Mouse (Mus musculus) cerebellum, adult 2 months (tissue): Measurements from ENCODE around the gene Uaca. TPM values are rescaled to one million over a fixed set of nuclear protein-coding genes. Genes with fewer than 3 reads are reported as not detected.

ENCODE experiments used
- DNase-seq, 2 experiments: peaks; one replicate each; pipeline ENCODE4 v3.0.0; 2021
- H3K27ac ChIP-seq: fragments of 200-500 bp; 2 replicates; pipeline ENCODE4 v1.5.1; 2012; ENCODE audit warnings: low read length, control low read depth, inconsistent platforms; ENCODE audit not compliant: insufficient read depth
- H3K27me3 ChIP-seq: fragments of 200-500 bp; 2 replicates; pipeline ENCODE4 v1.6.1; 2012; ENCODE audit warnings: inconsistent platforms, mild to moderate bottlenecking, low read length, moderate library complexity; ENCODE audit not compliant: control insufficient read depth, insufficient read depth
- H3K4me1 ChIP-seq: fragments of 200-500 bp; 2 replicates; pipeline ENCODE4 v1.6.1; 2011; ENCODE audit warnings: low read length; ENCODE audit not compliant: control insufficient read depth, insufficient read depth
- H3K4me3 ChIP-seq: fragments of 200-500 bp; replicated peaks from 2 replicates; pipeline ENCODE3; 2011; ENCODE audit warnings: mild to moderate bottlenecking, low read depth, low read length, control low read depth; ENCODE audit not compliant: insufficient read depth
- CTCF ChIP-seq: fragments of 200-500 bp; IDR thresholded peaks from 2 replicates; pipeline ENCODE4 v1.5.1; 2011; ENCODE audit warnings: low read depth, mild to moderate bottlenecking, control low read depth, low read length, moderate library complexity, borderline replicate concordance; ENCODE audit not compliant: insufficient read depth
- POLR2A ChIP-seq: fragments of 200-500 bp; IDR thresholded peaks from 2 replicates; pipeline ENCODE4 v1.6.1; 2011; ENCODE audit warnings: low read length, control low read depth, borderline replicate concordance; ENCODE audit not compliant: insufficient read depth
- WGBS: fragments of 180-500 bp; shearing (Covaris S2); methylation state at CpG from one replicate; pipeline ENCODE4 v1.1.7; 2018; 5-methylcytosine and 5-hydroxymethylcytosine counted together
- polyA plus RNA-seq: library from polyadenylated mRNA; depleted of rRNA; stranded (reverse); fragments of >200 nt; gene quantifications from 2 replicates; pipeline ENCODE4 v1.2.3, GENCODE M21; 2012

Uaca gene
- polyA plus RNA-seq, 1 experiment, result 6.7 TPM

DNA sequence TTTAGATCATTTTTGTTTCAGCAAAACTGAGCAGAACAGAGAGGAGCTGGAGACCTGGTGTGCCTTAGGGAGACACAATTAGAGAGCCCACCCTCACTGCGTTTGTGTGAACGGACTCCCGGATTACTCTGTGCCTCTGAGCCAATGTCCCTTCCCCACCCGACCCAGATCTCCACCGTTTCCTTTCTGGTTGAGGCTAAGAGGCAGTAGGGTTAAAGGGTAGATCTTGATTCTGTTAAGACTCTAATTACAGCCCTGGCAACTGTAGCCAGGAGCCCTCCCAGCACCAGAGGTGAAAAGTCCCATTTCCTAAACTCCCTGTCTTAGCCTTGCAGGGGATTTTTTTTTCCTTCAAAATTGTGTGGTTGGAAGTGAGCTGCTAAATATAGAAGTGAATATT is 47.1 kb downstream of the Uaca start:
- Histone ChIP-seq H3K4me1 (no peaks in the 10 kb centered on the region), H3K4me3 (no peak overlapping the region), H3K27me3 (no peaks in the 10 kb centered on the region), H3K27ac (no peak overlapping the region)
- WGBS, result 66% methylated on average over 5 of the region's 5 CpGs
- no peak for DNase-seq
- no peak for TF ChIP-seq CTCF
- TF ChIP-seq POLR2A, result no peak

- no peaks in the 10 kb centered on the region for H3K27me3 ChIP-seq
- no peak for DNase-seq
- TF ChIP-seq CTCF (no peak), POLR2A (no peak)
- H3K4me1 ChIP-seq, result no peaks in the 10 kb centered on the region
- H3K4me3 ChIP-seq, result no peak overlapping the region
- H3K27ac ChIP-seq, result no peak overlapping the region
- 73% methylated on average over 6 of the region's 6 CpGs for WGBS
These were observed 49.2 kb downstream of the Uaca start for GRCm38 (mm10) chr9:60843415-60844076.

DNA sequence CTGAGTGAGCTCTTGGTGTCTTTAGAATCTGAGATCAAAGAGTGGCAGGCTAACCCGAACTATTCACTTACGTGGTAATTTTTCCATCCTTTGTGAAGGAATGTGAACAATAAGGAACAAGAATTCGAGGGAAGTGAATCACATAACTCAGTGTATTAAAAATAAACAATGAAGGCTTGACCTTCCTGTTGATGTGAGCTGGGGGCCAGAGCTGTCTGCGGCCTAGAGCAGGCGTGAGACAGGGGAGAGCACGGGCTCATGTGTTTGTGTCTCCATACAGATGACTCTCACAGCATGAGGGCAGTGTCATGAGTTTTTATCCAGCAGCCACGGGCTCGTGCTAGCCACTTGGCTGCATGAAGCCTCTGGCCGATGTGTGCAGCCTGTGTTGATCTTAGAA is 54.4 kb downstream of the Uaca start:
- Histone ChIP-seq H3K27me3 (no peaks in the 10 kb centered on the region), H3K27ac (no peak overlapping the region), H3K4me1 (no peaks in the 10 kb centered on the region), H3K4me3 (no peak overlapping the region)
- TF ChIP-seq POLR2A (no peak), CTCF (no peak)
- no peak for DNase-seq
- WGBS, result 41% methylated on average over 9 of the region's 9 CpGs

GRCm38 (mm10) chr9:60849986-60850385 is 55.6 kb downstream of the Uaca start:
- TF ChIP-seq CTCF (no peak), POLR2A (no peak)
- Histone ChIP-seq H3K4me1 (no peaks in the 10 kb centered on the region), H3K4me3 (no peak overlapping the region), H3K27ac (no peak overlapping the region), H3K27me3 (no peaks in the 10 kb centered on the region)
- WGBS, result 66% methylated on average over 12 of the region's 12 CpGs
- DNase-seq, result no peak

GRCm38 (mm10) chr9:60854196-60854595 is 59.9 kb downstream of the Uaca start:
- TF ChIP-seq CTCF (no peak), POLR2A (no peak)
- 94% methylated on average over 11 of the region's 11 CpGs for WGBS
- Histone ChIP-seq H3K4me1 (no peaks in the 10 kb centered on the region), H3K4me3 (no peak overlapping the region), H3K27ac (no peak overlapping the region), H3K27me3 (no peaks in the 10 kb centered on the region)
- DNase-seq, result no peak

DNA sequence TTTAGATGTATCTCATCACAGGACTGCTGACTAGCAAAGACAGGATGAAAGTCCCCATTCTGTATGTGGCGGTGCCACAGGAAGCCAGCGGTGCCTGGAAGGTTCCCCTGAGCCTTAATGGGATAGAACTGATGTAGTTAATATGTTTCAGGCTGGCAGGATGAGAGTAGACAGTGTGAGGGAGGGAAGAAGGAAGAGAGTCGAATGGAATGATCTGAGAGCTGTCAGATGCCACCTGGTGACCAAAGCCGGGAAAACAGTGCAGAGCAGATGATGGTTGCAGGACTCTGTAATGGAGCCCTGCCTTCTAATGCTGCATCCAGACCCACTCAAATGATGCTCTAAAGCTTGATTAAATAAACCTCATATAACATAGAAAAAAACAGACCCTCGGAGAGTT is 63.5 kb downstream of the Uaca start:
- H3K27ac ChIP-seq, result no peak overlapping the region
- no peak overlapping the region for H3K4me3 ChIP-seq
- TF ChIP-seq CTCF (peak; percentile 65), POLR2A (no peak)
- WGBS, result 31% methylated on average over 5 of the region's 5 CpGs
- DNase-seq, result peak; percentile 28 to 46
- no peaks in the 10 kb centered on the region for H3K27me3 ChIP-seq
- H3K4me1 ChIP-seq, result no peaks in the 10 kb centered on the region

DNA sequence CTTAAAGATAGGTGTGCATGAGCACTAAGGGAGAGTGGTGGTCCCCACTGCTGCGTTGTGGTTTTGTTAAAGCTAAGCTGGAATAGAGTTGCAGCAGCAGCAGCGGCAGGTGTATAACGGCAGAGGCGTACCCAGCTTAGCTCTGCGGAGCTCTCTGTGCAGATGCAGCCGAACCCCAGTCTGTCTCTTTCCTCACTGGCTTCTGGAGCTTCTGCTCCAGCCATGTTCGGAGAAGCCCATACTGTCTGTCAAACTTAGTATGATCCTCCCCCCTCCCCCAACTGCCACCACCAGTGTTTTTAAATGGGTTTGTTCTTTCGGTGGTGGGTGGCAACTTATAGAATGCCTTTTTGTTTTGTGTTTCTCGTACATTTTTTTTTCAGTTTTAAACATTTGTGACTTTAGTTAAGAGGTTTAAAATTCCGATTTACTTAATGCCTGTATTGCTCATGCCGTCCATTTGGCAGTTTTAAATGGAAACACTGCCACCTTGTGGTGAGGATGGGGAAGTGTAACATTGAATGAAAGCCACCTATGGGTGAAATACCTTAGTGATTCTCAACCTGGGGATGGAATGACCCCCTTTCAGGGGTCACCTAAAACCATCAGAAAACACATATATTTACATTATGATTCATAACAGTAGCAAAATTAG is 64.1 kb downstream of the Uaca start:
- Histone ChIP-seq H3K4me1 (no peaks in the 10 kb centered on the region), H3K27ac (no peak overlapping the region), H3K27me3 (no peaks in the 10 kb centered on the region), H3K4me3 (no peak overlapping the region)
- WGBS, result 32% methylated on average over 11 of the region's 11 CpGs
- peak; percentile 21 to 29 for DNase-seq
- TF ChIP-seq POLR2A (no peak), CTCF (no peak)

DNA sequence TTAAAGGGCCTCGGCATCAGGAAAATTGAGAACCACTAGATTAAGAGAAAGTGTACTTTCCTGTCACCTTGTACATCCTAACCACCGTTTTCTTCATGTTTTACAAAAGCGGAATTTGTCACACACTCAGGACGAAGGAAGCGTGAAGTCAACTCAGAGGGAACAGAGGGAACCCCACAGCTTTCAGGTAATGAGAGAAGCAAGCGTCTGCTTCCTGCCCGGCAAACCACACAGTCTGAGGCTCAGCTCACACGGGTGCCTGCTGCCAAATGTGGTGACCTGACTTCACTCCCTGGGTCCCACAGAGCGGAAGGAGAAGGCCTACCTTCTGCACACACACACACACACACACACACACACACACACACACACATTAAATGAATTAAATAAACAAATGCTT is 64.7 kb downstream of the Uaca start:
- TF ChIP-seq CTCF, result no peak
- no peak for TF ChIP-seq POLR2A
- no peaks in the 10 kb centered on the region for H3K27me3 ChIP-seq
- H3K27ac ChIP-seq, result no peak overlapping the region
- WGBS, result 61% methylated on average over 9 of the region's 9 CpGs
- no peak overlapping the region for H3K4me3 ChIP-seq
- no peak for DNase-seq
- no peaks in the 10 kb centered on the region for H3K4me1 ChIP-seq
